22 mouse cellular contexts compared by ENCODE assay signal in genomic region chr7:99116781-99117180, GRCm38 (mm10).
"Had no signal": no experiment of that assay in that cellular context is flagged by ENCODE, and none has a peak within 500 bp of the region (broad histone marks: within the 10 kb centered on the region; RNA-seq: fewer than 3 reads in every experiment).

No protein-coding gene starts in this region.

- ATAC-seq: hindbrain, postnatal 0 days; intestine, embryonic 16.5 days; liver, embryonic 12.5 days had no signal

- H3K4me3 ChIP-seq: heart, embryonic 10.5 days; heart, embryonic 12.5 days; hindbrain, embryonic 13.5 days; hindbrain, embryonic 15.5 days; kidney, embryonic 15.5 days; limb, embryonic 13.5 days; limb, embryonic 15.5 days; liver, embryonic 12.5 days had no signal

- H3K9ac ChIP-seq: heart, embryonic 12.5 days; hindbrain, embryonic 13.5 days; hindbrain, embryonic 15.5 days; kidney, embryonic 15.5 days; limb, embryonic 13.5 days; limb, embryonic 15.5 days; liver, embryonic 12.5 days; liver, embryonic 14.5 days had no signal

- DNase-seq: gastrocnemius, postnatal 14 days; gastrocnemius, postnatal 36 days; heart, adult 18-20 months; heart, postnatal 10 days; heart, postnatal 36 days; kidney, adult 11 months; kidney, postnatal 10 days; kidney, postnatal 25 days; layer of hippocampus, adult 9-11 months; layer of hippocampus, postnatal 36 days; left cerebral cortex, postnatal 4 days had no signal

- H3K4me1 ChIP-seq: hindbrain, embryonic 13.5 days; hindbrain, embryonic 15.5 days; limb, embryonic 13.5 days; limb, embryonic 15.5 days had no signal

- H3K9me3 ChIP-seq: heart, embryonic 10.5 days; heart, embryonic 12.5 days; hindbrain, embryonic 13.5 days; hindbrain, embryonic 15.5 days; kidney, embryonic 15.5 days; limb, embryonic 13.5 days; limb, embryonic 15.5 days; liver, embryonic 12.5 days had no signal

- H3K36me3 ChIP-seq: heart, embryonic 10.5 days; hindbrain, embryonic 13.5 days; hindbrain, embryonic 15.5 days had no signal

- H3K27me3 ChIP-seq: heart, embryonic 12.5 days; hindbrain, embryonic 13.5 days; hindbrain, embryonic 15.5 days; kidney, embryonic 15.5 days; limb, embryonic 13.5 days; limb, embryonic 15.5 days; liver, embryonic 12.5 days had no signal

- H3K27ac ChIP-seq: heart, embryonic 10.5 days; hindbrain, embryonic 13.5 days; hindbrain, embryonic 15.5 days; hindbrain, postnatal 0 days; kidney, embryonic 15.5 days; limb, embryonic 13.5 days; limb, embryonic 15.5 days; liver, embryonic 12.5 days; liver, embryonic 14.5 days had no signal

- H3K4me2 ChIP-seq: heart, embryonic 12.5 days; hindbrain, embryonic 13.5 days; hindbrain, embryonic 15.5 days; kidney, embryonic 15.5 days; limb, embryonic 13.5 days; limb, embryonic 15.5 days; liver, embryonic 12.5 days had no signal
